Mouse (Mus musculus): ENCODE data around the gene Ppm1b.

- TF ChIP-seq CTCF (IDR thresholded peaks at IDR 0.05; ENCODE audit: low read depth) (no peak), EP300 (optimal IDR thresholded peaks at IDR 0.05) (no peak)
Measured at GRCm38 (mm10) chr17:84921666-84922376, 34.7 kb upstream of the Ppm1b start.
